Mouse (Mus musculus) neural tube, embryonic 11.5 days (tissue): ENCODE data around the gene Gnpat. TPM values are rescaled to one million over a fixed set of nuclear protein-coding genes. Genes with fewer than 3 reads are reported as not detected.

Experiments used
- ATAC-seq: fragments of 200-750 bp; cut with Nextera tagmentation; 2 replicates; pipeline ENCODE4 v1.8.0; 2017; ENCODE audit warnings: moderate number of reproducible peaks, mild to moderate bottlenecking, moderate TSS enrichment, moderate library complexity; ENCODE audit not compliant: insufficient read depth, low FRiP score, low TSS enrichment
- DNase-seq: peaks from one replicate; pipeline ENCODE4 v3.0.0-alpha.2; 2015; ENCODE audit warnings: low spot score
- H3K27ac ChIP-seq: fragments of 300-500 bp; sonication (generic); 2 replicates; pipeline ENCODE4 v1.5.1; 2014; ENCODE audit warnings: low read depth, mild to moderate bottlenecking, low read length
- H3K27me3 ChIP-seq: fragments of 300-500 bp; sonication (generic); 2 replicates; pipeline ENCODE4 v1.6.1; 2014; ENCODE audit warnings: mild to moderate bottlenecking, low read length, mixed read lengths; ENCODE audit not compliant: control insufficient read depth, insufficient read depth
- H3K36me3 ChIP-seq: fragments of 300-500 bp; sonication (generic); 2 replicates; pipeline ENCODE4 v1.6.1; 2014; ENCODE audit warnings: mild to moderate bottlenecking, low read length, moderate library complexity, mixed read lengths; ENCODE audit not compliant: control insufficient read depth, insufficient read depth
- H3K4me1 ChIP-seq: fragments of 300-500 bp; sonication (generic); 2 replicates; pipeline ENCODE4 v1.6.1; 2014; ENCODE audit warnings: low read length, mixed read lengths; ENCODE audit not compliant: control insufficient read depth, insufficient read depth
- H3K4me2 ChIP-seq: fragments of 300-500 bp; sonication (generic); 2 replicates; pipeline ENCODE4 v1.6.1; 2014; ENCODE audit warnings: low read depth, mild to moderate bottlenecking, moderate library complexity
- H3K4me3 ChIP-seq: fragments of 300-500 bp; sonication (generic); 2 replicates; pipeline ENCODE4 v1.5.1; 2014; ENCODE audit warnings: low read depth, low read length
- H3K9ac ChIP-seq: fragments of 300-500 bp; sonication (generic); 2 replicates; pipeline ENCODE4 v1.6.1; 2014; ENCODE audit warnings: mild to moderate bottlenecking, low read length
- H3K9me3 ChIP-seq: fragments of 300-500 bp; sonication (generic); 2 replicates; pipeline ENCODE4 v1.6.1; 2016; ENCODE audit warnings: low read length; ENCODE audit not compliant: control insufficient read depth
- WGBS: fragments of 180-500 bp; shearing (Covaris S2); extraction: QIAGEN DNeasy Blood & Tissue Kit; methylation state at CpG from one replicate; pipeline ENCODE4 v1.1.7; 2014; 5-methylcytosine and 5-hydroxymethylcytosine counted together
- polyA plus RNA-seq: library from polyadenylated mRNA; unstranded; fragments of >200 nt; fragmentation: Nextera tagmentation; extraction: Ambion mirVana; gene quantifications from 2 replicates; pipeline ENCODE4 v1.2.1, GENCODE M21; 2014

The Gnpat gene
- polyA plus RNA-seq, 1 experiment from 2014 or later, result 140 TPM

DNA sequence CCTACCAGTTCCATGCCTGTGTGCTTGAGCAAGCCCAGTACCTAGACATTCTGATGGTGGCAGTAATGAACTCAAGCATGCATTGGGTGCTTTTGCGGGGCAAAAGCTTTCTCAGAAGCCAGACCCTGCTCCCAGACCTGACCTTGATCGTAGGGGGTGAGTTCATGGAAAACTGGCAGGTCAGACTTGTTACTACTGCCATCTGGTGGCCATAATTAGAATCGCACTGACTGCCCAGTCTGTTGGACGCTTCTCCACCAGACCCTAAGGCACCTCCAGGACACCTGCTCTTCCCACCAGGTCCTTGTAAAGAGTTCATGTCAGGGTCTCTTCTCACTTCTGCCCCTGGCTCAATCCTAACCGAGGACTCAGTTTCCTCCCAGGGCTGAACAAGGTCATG, 35.4 kb upstream of the Gnpat start:
- Histone ChIP-seq H3K27ac (no peak overlapping the region), H3K9ac (no peak overlapping the region), H3K4me1 (no peaks in the 10 kb centered on the region), H3K4me3 (no peak overlapping the region), H3K27me3 (no peaks in the 10 kb centered on the region), H3K4me2 (no peak overlapping the region), H3K9me3 (no peaks in the 10 kb centered on the region), H3K36me3 (no peaks in the 10 kb centered on the region)
- ATAC-seq, result no peak
- WGBS, result 3% methylated on average over 5 of the region's 5 CpGs
- peak; percentile 61 for DNase-seq

DNA sequence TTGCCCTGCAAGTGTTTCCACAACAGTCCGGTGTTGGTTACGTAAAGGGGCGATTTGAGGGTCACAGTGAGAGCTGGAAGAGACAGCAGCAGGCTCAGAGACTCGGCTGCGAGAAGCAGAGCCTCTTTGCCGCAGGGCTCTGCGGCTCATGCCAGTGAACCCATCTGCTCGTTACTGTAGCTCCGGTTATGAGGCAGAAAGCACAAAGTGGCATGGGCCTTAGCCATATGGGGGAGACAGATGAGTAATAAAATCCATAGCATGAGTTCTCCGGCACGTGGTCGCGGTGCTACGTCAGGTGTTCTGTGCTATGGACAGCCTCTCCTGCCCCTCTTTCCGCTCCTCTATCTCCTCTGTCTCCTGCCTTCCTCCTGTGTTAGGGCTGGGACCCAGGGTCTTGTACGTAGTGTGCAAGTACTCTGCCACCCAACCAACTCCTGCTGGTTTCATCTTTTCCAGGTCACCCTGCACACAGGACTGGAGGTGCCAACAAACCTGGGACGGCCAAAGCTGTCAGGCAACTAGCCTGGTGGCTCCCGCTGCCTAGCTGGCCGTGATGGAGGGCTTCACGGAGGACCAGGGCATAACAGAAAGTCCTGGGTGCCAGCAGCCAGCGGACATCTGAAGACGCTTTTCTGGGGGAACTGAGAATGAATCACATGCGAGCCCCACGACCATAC, 34.1 kb upstream of the Gnpat start:
- no peak overlapping the region for H3K4me3 ChIP-seq
- no peaks in the 10 kb centered on the region for H3K36me3 ChIP-seq
- H3K4me1 ChIP-seq, result no peaks in the 10 kb centered on the region
- H3K27me3 ChIP-seq, result no peaks in the 10 kb centered on the region
- H3K9ac ChIP-seq, result no peak overlapping the region
- 85% methylated on average over 24 of the region's 24 CpGs for WGBS
- no peak overlapping the region for H3K4me2 ChIP-seq
- DNase-seq (no peak), ATAC-seq (no peak)
- no peak overlapping the region for H3K27ac ChIP-seq
- H3K9me3 ChIP-seq, result no peaks in the 10 kb centered on the region

DNA sequence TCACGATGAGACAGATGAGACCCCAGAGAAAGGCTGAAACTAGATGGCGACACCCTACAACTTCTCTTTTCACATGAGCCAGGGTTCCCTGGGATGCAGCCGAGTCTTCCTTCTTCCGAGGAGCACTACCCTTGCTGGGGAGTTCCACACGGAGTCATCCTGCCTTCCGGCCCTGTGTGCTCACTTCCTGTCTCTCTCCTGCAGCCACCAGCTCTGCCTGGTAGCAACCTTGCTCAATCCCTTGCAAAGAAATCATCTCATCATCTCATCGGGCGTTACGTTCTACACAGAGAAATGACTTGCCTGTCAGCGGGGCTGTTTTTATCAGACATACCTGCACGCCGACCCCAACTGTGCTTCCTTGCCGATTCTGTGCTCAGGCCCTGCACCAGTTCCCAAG, 32.8 kb upstream of the Gnpat start:
- Histone ChIP-seq H3K27ac (no peak overlapping the region), H3K4me2 (no peak overlapping the region), H3K36me3 (no peaks in the 10 kb centered on the region), H3K27me3 (no peaks in the 10 kb centered on the region), H3K9ac (no peak overlapping the region), H3K9me3 (no peaks in the 10 kb centered on the region), H3K4me3 (no peak overlapping the region), H3K4me1 (no peaks in the 10 kb centered on the region)
- no peak for DNase-seq
- 83% methylated on average over 13 of the region's 13 CpGs for whole genome bisulfite sequencing
- ATAC-seq, result no peak

DNA sequence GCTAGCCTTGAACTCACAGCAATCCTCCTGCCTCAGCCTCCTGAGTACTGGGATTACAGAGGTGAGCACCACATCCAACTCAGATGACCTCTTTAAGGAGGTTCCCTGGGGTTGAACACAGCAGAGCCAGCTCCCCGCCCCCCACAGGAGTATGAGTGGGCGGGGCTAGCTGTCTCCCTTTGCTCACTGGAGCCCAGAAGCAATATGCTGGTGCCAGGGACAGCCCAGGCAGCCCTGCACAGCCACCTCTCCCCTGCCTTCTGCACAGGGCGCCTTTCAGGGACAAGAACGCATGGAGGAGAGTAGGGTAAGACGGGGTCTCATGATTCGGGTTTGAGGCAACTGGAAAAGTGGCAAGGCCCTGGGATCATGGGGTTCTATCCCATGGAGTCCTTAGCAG, 31.3 kb upstream of the Gnpat start:
- Histone ChIP-seq H3K36me3 (no peaks in the 10 kb centered on the region), H3K9me3 (no peaks in the 10 kb centered on the region), H3K4me2 (no peak overlapping the region), H3K4me3 (no peak overlapping the region), H3K9ac (no peak overlapping the region), H3K4me1 (no peaks in the 10 kb centered on the region), H3K27me3 (no peaks in the 10 kb centered on the region), H3K27ac (no peak overlapping the region)
- 76% methylated on average over 6 of the region's 6 CpGs for WGBS
- ATAC-seq, result no peak
- no peak for DNase-seq

- ATAC-seq (no peak), DNase-seq (no peak)
- Histone ChIP-seq H3K27ac (no peak overlapping the region), H3K4me3 (no peak overlapping the region), H3K4me1 (no peaks in the 10 kb centered on the region), H3K9ac (no peak overlapping the region), H3K36me3 (no peaks in the 10 kb centered on the region), H3K9me3 (no peaks in the 10 kb centered on the region), H3K4me2 (no peak overlapping the region), H3K27me3 (no peaks in the 10 kb centered on the region)
- WGBS, result 92% methylated on average over 6 of the region's 6 CpGs
These were observed 30.9 kb upstream of the Gnpat start for GRCm38 (mm10) chr8:124831941-124832340.

DNA sequence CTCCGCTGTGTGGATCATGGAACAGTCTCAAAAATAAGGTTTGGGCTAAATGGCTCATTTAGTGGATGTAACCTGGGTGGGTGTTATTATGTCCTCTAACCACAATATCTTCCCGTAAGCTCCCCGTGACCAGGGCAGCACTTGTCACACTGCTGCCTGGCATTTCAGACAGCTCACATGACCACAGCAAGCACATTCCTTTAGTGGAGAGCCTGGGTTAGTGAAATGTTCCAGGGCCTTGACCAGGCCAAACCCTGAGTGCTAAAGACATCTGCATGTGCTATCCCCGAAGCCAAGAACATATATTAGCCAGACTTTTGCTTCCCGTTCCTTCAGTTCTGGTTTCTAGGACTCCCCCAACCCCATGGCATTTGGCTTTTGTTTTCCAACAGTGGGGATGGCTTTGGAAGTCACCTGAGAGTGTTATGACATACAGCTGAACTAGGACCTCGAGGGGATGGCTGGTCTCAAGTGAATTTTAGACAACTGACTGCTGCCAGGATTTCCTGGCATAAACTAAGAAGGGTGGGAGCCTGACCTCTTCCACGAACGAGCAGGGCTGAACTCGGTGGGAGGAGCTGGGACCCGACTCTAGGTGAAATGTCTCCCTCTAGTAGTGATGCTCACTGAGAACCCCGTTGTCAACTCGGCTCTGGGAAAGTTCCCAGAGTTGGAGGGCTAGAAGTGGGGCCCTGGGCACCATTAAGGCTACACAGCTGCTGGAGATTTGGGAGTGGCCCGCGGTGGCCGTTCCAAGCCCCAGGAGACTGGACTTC, 29.2 kb upstream of the Gnpat start:
- DNase-seq (no peak), ATAC-seq (no peak)
- 42% methylated on average over 15 of the region's 15 CpGs for WGBS
- H3K4me3 ChIP-seq, result no peak overlapping the region
- no peaks in the 10 kb centered on the region for H3K4me1 ChIP-seq
- H3K9me3 ChIP-seq, result no peaks in the 10 kb centered on the region
- H3K27ac ChIP-seq, result no peak overlapping the region
- no peak overlapping the region for H3K9ac ChIP-seq
- H3K36me3 ChIP-seq, result peaks cover 6% of the 10 kb centered on the region
- H3K4me2 ChIP-seq, result no peak overlapping the region
- H3K27me3 ChIP-seq, result no peaks in the 10 kb centered on the region

DNA sequence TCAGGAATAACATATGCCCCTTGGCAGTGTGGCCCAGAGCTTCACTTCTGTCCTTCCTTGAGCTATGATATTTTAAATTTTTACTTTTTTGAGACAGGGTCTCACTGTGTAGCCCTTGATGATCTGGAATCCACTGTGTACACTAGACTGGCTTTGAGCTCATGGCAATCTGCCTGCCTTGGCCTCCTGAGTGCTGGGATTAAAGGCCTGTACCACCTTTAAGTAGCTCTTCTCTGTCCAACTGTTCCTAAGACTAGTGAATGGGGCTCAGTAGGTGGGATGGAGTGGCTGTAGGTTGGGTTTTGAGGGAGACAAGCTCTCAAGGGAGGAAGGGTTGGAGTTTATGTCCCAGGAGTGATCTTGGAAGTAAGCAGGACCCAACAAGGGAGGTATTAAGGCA, 27.0 kb upstream of the Gnpat start:
- no peak for ATAC-seq
- H3K9me3 ChIP-seq, result no peaks in the 10 kb centered on the region
- no peak overlapping the region for H3K9ac ChIP-seq
- peaks cover 15% of the 10 kb centered on the region for H3K36me3 ChIP-seq
- no peak for DNase-seq
- no peak overlapping the region for H3K27ac ChIP-seq
- no peak overlapping the region for H3K4me3 ChIP-seq
- H3K4me1 ChIP-seq, result no peaks in the 10 kb centered on the region
- no peak overlapping the region for H3K4me2 ChIP-seq
- H3K27me3 ChIP-seq, result no peaks in the 10 kb centered on the region

- no peak overlapping the region for H3K4me2 ChIP-seq
- WGBS, result 78% methylated on average over 7 of the region's 7 CpGs
- H3K27ac ChIP-seq, result no peak overlapping the region
- H3K9me3 ChIP-seq, result no peaks in the 10 kb centered on the region
- no peak overlapping the region for H3K4me3 ChIP-seq
- H3K36me3 ChIP-seq, result peaks cover 15% of the 10 kb centered on the region
- H3K4me1 ChIP-seq, result no peaks in the 10 kb centered on the region
- no peak for DNase-seq
- ATAC-seq, result no peak
- H3K27me3 ChIP-seq, result no peaks in the 10 kb centered on the region
- H3K9ac ChIP-seq, result no peak overlapping the region
These were observed 26.6 kb upstream of the Gnpat start for GRCm38 (mm10) chr8:124836273-124836672.

- Histone ChIP-seq H3K9me3 (no peaks in the 10 kb centered on the region), H3K4me1 (no peaks in the 10 kb centered on the region), H3K27me3 (no peaks in the 10 kb centered on the region), H3K36me3 (peaks cover 15% of the 10 kb centered on the region), H3K4me2 (no peak overlapping the region), H3K27ac (no peak overlapping the region), H3K4me3 (no peak overlapping the region), H3K9ac (no peak overlapping the region)
- ATAC-seq (no peak), DNase-seq (no peak)
- 83% methylated on average over 2 of the region's 2 CpGs for WGBS
These were observed 25.9 kb upstream of the Gnpat start for GRCm38 (mm10) chr8:124836907-124837306.
